Mouse (Mus musculus): ENCODE measurements around the gene Syt12. TPM values are rescaled to one million over a fixed set of nuclear protein-coding genes. Genes with fewer than 3 reads are reported as not detected.
A peak's percentile ranks its signal among the peaks of the same experiment; 100 is the strongest.
"Not testable (repeated sequence)": the region's sequence is repeated elsewhere in the genome, so short reads cannot be mapped to it uniquely, and the experiment has no call there.

Syt12 gene
- total RNA-seq, 4 experiments from 2014 or later: 60.5 to 90.4 (median 73.7) TPM

GRCm38 (mm10) chr19:4491080-4491695 is 13.9 kb upstream of the Syt12 start:
- peak; percentile 58 for DNase-seq

GRCm38 (mm10) chr19:4487877-4488276 is 10.6 kb upstream of the Syt12 start:
- DNase-seq: no peak

DNA sequence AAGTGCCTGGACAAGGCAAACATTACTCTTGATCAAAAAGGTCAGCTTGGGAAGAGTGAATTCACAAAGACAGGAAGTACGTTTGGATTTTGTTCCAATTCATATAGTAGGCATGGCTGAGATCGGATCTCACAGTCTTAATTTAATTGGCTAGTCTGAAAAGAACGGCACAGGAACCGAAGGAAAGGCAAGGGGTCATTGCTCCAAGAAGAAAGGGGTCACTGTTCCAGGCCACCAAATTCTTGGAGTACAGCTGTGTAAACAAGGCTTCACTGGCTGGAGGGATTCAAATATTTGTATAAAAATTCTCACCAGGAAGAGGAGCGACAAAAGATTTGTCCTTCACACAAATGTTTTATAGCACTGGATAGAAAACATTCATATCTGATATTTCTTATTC is 7.8 kb upstream of the Syt12 start:
- DNase-seq: no peak

GRCm38 (mm10) chr19:4482111-4482859 is 5.0 kb upstream of the Syt12 start:
- no peak for DNase-seq

DNA sequence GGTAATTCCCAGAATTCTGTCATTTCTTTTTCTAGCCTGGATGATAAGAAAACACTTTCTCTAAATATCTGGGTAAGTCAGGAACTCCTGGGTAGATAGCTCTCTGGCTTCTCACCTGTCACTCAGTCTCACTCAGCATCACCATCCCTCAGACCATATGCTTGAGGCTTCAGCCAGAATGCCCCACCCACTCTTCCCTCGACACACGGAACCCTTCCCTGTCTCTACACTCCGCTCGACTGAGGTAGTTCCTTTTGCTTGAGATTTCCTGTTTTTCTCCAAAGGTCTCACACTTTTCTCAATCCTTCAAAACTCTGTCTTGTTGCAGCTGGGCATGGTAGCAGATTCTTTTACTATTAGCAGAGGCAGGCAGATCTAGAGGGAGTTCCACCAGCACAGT is 4.1 kb upstream of the Syt12 start:
- no peak for DNase-seq

- no peak for DNase-seq
These were observed 2.8 kb upstream of the Syt12 start for GRCm38 (mm10) chr19:4480041-4480440.

- no peak for DNase-seq
These were observed 906 bp upstream of the Syt12 start for GRCm38 (mm10) chr19:4478190-4478516.

DNA sequence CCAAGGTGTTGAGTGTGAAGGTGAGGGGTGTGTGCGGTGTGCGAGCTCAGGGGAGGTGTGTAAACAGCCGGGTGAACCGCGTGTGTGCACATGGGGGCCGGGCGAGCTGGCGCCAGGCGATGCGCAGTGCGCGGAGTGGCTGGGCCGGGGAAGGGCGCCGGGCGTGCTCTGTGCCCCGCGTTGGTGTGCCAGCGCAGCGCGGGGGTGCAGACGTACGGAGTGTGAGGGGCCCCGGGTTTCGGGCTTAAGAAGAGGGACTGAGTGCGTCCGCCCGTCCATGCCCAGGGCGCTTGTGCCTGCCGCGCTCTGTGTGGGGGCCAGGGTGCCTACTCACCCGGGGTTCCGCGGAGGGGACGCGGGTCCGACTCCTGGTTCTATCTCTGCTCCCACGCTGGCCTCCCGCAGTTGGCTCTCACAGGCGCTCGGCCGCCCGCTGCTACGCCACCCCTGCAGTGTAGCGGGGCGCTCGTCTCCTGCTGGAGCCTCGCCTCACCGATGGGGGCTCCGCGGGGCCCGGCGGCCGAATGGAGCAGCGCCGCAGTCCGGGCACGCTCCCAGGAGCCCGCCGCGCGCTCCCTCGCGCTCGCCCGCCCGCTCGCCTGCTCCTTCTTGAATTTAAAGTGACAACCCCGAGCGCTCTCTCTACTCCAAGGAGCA is 518 bp downstream of the Syt12 start:
- DNase-seq: peak; percentile 33

DNA sequence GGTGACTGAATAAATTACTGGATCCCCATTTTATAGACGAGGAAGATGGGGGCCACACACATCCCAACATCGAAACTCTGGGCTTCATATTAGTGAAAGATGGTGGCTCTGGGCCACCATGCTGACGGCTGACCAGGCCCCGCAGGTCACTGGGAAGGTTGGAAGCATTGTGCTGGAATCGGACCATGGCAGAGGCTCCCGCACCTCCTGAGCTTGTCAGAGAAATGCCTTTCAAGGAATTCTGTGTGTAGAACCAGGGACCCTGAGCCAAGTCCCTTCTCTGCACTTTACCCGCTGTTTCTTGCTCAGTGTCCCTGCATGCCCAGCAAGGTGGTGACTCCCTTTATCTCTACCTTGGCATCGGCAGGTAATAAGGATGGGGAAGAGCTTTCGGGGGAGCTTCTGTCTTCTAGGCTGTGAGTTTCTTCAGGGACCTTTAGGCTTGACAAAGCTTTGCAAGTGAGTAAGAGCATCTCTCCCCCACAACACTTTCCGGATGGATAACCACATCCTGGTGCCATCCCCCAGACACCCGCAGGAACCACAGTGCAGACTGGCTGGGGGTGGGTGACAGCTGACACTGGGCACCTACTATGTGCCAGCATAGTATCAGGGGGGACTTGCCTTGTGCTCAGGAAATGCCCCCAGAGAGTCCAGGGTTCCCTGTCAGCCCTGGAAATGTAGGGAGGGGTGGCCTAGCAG is 1.9 kb downstream of the Syt12 start:
- DNase-seq: no peak

- DNase-seq: no peak
These were observed 2.5 kb downstream of the Syt12 start for GRCm38 (mm10) chr19:4474739-4475138.

- DNase-seq: no peak
These were observed 3.7 kb downstream of the Syt12 start for GRCm38 (mm10) chr19:4473549-4473948.

- DNase-seq: peak; percentile 45
These were observed 8.9 kb downstream of the Syt12 start for GRCm38 (mm10) chr19:4468363-4468762.

DNA sequence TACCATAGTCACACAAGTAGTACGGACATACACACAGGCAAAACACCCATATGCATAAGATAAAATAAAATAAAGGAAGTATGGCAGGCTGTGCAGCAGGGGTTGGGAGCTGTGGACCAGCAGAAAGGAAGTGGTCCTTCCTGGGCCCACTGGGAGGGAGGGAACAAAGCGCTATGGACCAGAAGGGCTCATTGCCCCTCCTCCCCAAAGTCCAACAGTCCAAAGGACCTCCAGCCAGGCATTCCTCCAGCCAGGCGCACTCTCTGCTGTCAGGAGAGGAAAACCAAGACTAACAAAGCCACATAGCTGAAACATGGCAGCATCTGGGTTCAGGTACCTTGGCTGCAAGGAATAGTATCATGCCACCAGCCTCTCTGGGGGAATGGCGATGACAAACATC is 12.6 kb downstream of the Syt12 start:
- no peak for DNase-seq

DNA sequence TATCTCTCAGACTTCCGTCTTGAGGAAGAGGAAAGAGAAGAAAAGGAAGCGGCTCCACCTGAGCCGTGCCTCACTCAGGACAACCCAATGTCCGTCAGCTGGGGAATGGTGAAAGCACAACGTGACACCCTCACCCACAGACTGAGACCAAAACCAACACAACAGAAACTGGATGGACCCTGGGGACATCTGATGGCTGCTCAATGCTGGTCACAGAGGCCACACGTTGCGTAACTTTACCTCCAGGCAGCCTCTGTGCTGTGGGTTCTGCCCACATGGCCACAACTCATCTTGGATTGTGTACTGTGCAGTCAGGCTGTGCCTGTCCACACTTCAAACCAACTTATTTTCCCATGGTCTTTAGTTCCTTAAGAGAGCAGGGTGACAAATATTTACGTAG is 15.3 kb downstream of the Syt12 start:
- DNase-seq: no peak

DNA sequence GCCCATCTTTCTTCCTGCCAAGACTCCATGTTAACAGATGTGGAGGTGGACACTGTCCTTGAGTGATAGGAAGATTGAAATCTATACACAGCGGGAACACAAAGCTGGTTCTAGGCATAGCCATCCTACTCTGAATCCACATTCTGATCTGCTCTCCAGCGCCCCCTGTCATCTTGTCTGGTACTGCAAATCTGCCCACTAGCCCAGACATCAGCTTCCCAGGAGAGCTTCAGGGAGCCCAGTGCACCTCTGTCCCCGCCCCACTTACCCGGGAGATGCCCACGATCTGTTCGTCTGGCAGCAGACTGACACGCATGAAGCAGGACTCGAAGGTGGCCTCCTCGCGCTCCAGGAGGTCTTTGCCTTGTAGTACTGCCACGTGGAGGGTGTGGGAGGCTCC is 21.0 kb downstream of the Syt12 start:
- DNase-seq: peak; percentile 49

DNA sequence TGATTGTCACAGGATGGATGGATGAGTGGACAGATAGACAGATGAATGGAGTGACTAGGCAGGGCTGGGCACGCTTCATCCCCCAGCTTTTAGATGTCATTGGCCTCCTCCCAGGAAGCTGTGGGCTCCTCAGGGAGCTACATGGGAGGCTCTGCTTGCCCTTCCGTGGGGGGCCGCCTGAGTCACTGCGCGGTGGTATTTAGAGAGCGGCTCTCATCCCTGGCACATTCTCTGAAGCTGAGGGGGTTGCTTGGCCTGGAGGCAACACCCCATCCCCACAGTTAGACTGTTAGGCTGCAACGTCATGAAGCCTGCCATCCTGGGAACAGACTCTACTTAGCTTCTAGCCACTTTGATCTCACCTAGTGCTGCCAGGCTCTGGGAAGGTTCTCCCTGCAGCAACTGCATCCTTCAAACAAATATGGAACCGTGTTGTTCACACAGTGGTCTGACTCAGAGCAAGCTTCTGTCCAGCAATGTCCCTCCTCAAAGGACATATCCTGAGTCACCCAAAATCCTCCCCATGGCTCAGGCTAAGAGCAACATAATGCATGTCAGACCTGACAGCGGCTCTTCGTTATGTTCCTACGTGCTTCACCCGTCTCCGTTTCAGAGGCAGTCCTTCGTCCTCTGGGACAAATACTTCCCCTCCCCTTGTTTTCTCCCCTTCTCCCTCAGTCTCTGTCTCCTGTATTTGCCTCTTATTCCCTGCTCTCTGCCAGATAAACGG is 22.0 kb downstream of the Syt12 start:
- peak; percentile 47 for DNase-seq

DNA sequence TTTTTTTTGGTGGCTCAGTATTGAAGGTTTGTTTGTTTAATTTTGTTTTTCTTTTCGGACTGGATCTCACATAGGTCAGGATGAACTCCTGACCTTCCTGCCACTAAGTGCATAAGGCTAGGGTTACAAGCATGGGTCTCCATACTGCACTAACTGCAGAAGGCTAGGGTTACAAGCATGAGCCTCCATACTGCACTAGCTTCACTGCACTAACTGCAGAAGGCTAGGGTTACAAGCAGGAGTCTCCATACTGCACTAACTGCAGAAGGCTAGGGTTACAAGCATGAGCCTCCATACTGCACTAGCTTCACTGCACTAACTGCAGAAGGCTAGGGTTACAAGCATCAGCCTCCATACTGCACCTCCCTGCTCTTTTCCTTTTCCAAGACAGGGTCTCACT is 23.2 kb downstream of the Syt12 start:
- not testable (repeated sequence) for DNase-seq

- DNase-seq: no peak
These were observed 24.7 kb downstream of the Syt12 start for GRCm38 (mm10) chr19:4452525-4452924.

GRCm38 (mm10) chr19:4451965-4452364 is 25.3 kb downstream of the Syt12 start:
- no peak for DNase-seq

GRCm38 (mm10) chr19:4451098-4451497 is 26.1 kb downstream of the Syt12 start:
- no peak for DNase-seq

- DNase-seq: no peak
These were observed 26.6 kb downstream of the Syt12 start for GRCm38 (mm10) chr19:4450666-4451065.

GRCm38 (mm10) chr19:4449230-4449629 is 28.0 kb downstream of the Syt12 start:
- DNase-seq: no peak

- DNase-seq: no peak
These were observed 29.8 kb downstream of the Syt12 start for GRCm38 (mm10) chr19:4447445-4447844.

Measured in adrenal gland, adult 8-10 months (tissue).